Mouse (Mus musculus) brain, embryonic 14.5 days (tissue): Measurements from ENCODE around the gene Olfr116.

Source experiments
- CTCF ChIP-seq: fragments of 200-500 bp; IDR thresholded peaks from 2 replicates; pipeline ENCODE4 v1.5.1; 2012; ENCODE audit warnings: inconsistent platforms, mild to moderate bottlenecking, moderate library complexity, borderline replicate concordance; ENCODE audit not compliant: insufficient read depth, insufficient read length; ENCODE audit errors: extremely low read depth
- POLR2A ChIP-seq: fragments of 200-500 bp; IDR thresholded peaks from 2 replicates; pipeline ENCODE4 v1.6.1; 2012; ENCODE audit warnings: mild to moderate bottlenecking, inconsistent platforms, borderline replicate concordance; ENCODE audit not compliant: poor library complexity, insufficient read depth, insufficient read length, severe bottlenecking; ENCODE audit errors: extremely low read depth

- TF ChIP-seq CTCF (no peak), POLR2A (no peak)
Observed at GRCm38 (mm10) chr17:37666688-37667087, 39.7 kb upstream of the Olfr116 start, which contains the start of gene Olfr118.
